Mouse (Mus musculus) gastrocnemius, postnatal 4 days (tissue): ENCODE data around the gene Gm5800. TPM values are rescaled to one million over a fixed set of nuclear protein-coding genes. Genes with fewer than 3 reads are reported as not detected.
"Not testable (repeated sequence)": the region's sequence is repeated elsewhere in the genome, so short reads cannot be mapped to it uniquely, and the experiment has no call there.

Experiments used
- DNase-seq, 2 experiments: peaks; one replicate each; pipeline ENCODE4 v3.0.0; 2021 to 2022; ENCODE audit warnings: low spot score in 2 of 2, mixed read lengths in 2 of 2
- long read RNA-seq, 2 experiments: library from polyadenylated mRNA; stranded (forward); transcript quantifications; one replicate each; pipeline ENCODE4 v2.0.0; 2021
- total RNA-seq, 2 experiments: library from RNA; stranded (reverse); gene quantifications; 2 replicates each; pipeline ENCODE4 v1.2.3; 2021

The Gm5800 gene
- not detected for total RNA-seq
- long read RNA-seq, experiment 1, result 0 reads
- long read RNA-seq, experiment 2, result 0 reads

- no peak for DNase-seq
Observed at GRCm38 (mm10) chr14:51717083-51717482, at the start of gene Gm5800. TSS of gene Gm5800 (minus strand) at chr14:51717183.

DNA sequence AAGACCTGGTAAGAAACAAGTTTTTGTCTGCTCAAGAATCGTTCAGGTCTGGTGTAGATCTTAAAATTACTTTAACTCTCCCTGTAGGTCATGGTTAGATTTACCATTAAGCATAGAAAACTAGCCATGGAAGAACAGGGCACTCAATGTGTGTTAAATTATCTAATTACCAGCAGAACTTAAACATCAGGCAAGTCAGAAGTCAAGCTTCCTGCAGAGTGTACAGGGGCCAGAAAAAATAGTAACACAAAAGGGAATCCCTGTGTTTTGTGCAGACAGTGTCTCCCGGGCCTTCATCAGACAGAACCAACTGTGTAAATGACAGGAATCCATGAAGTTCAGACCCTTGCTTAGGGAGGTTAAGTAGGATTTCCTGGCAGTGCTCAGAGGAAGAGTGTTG lies 39.0 kb upstream of the Gm5800 start:
- no peak for DNase-seq

- DNase-seq, result no peak
Observed at GRCm38 (mm10) chr14:51740347-51741170, 23.6 kb upstream of the Gm5800 start.

- DNase-seq, result no peak
Observed at GRCm38 (mm10) chr14:51739150-51739993, 22.4 kb upstream of the Gm5800 start.

DNA sequence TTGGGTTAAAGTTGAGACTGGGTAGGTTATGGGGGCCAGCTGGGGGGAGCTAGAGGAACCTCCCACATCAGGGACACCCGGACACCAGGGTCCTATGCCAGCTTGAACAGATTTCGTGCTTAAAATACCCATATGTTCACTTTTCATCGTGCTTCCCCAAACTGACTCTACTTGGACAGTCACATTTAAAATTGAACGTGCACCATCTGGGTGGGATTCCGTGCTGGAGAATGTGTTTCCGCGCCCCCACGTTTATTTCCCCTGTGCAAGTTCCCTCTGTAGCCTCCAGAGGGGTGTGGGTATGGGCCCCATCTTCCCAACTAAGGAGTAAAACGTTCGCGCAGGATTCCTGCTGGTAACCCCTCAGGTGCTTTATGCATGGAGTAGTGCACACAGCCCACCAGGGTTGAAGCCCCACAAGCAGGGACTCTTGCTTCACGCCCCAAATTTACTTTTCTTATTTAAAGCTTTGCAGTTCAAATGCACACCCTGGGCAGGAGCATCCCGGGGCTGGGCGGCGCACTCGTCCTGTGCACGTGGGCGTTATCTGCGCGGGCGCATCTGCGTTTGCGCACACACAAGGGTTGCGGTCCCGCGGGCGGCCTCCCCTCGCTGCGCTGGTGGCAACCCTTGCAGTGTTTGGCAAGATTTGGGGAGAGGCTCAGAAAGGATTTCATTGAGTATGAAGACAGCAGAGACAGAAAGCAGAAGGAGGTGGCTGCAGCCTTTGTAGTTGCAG lies 21.6 kb upstream of the Gm5800 start:
- DNase-seq, result no peak

DNA sequence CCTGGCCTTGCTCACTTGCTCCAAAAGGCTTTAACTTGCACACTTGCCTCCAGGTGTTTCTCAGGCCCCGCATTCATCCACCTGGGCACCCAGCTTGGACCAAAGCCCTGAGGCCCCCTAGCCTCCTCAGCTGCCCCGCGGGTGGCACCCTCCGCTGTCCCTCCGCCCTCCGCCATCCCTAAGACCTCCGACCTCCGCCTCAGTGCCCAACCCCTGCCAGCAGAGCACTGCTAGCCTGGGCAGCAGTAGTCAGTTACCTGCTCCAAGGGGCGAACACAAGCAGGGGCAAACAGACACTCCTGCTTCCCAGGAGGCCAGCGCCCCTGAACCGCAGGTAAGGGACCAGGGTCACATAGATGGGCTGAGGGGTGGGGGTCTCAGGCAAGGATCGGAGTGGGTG lies 21.0 kb upstream of the Gm5800 start:
- no peak for DNase-seq

DNA sequence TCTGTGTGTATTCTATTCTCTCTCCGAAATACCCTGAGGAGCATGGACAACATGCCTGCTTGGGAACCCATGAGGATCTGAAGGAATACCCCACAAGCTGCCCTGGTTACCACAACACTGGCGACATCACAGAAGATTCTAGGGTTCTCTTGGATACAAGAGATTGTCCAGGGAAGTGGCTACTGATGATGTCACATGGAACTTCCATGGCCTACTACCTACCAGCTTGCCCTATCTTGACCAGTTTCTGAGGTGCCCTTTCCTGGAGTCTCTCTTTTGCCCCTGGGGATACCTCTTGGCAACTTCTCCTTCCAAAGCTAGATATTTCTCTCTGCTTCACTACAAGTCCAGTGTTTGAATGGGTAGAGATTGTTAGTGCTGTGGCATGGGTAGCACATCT lies 21.6 kb downstream of the Gm5800 start, which contains the start of gene Gm17079:
Gm17079 (minus strand) TSS at position 101 of the 400 bp plus-strand sequence.
- not testable (repeated sequence) for DNase-seq

GRCm38 (mm10) chr14:51677269-51677668 lies 39.7 kb downstream of the Gm5800 start:
- no peak for DNase-seq

Other genes with a start within 250 kb of the Gm5800 start
- not detected for gene Gm5622, start 164.4 kb downstream of the Gm5800 start, total RNA-seq
- gene Gm17175, start 143.1 kb downstream of the Gm5800 start, total RNA-seq, result not detected
- gene Gm17174, start 125.0 kb downstream of the Gm5800 start, total RNA-seq, result not detected
- gene Gm17078, start 105.9 kb downstream of the Gm5800 start, total RNA-seq, result not detected
- not detected for gene Gm4181, start 81.5 kb downstream of the Gm5800 start, total RNA-seq
- not detected for gene Gm17079, start 21.7 kb downstream of the Gm5800 start, total RNA-seq
- gene Ang4, start 56.4 kb upstream of the Gm5800 start, total RNA-seq, result not detected
- not detected for gene AY358078, start 82.9 kb upstream of the Gm5800 start, total RNA-seq
- not detected for gene Ear6, start 136.5 kb upstream of the Gm5800 start, total RNA-seq
- gene Mettl17, start 167.7 kb upstream of the Gm5800 start, total RNA-seq, result 10 to 100 TPM; 11.4 to 14.3 TPM
- under 1 TPM; 0.47 to 0.96 TPM for gene Slc39a2, start 175.7 kb upstream of the Gm5800 start, total RNA-seq
- gene Ndrg2, start 197.0 kb upstream of the Gm5800 start, total RNA-seq, result 100 to 1,000 TPM; 315 to 500 TPM
- not detected for gene Tppp2, start 201.2 kb upstream of the Gm5800 start, total RNA-seq
- gene Rnase13, start 205.6 kb upstream of the Gm5800 start, total RNA-seq, result not detected